Mouse (Mus musculus) kidney, postnatal 0 days (tissue): ENCODE data around the gene Ppp1r13b. TPM values are rescaled to one million over a fixed set of nuclear protein-coding genes. Genes with fewer than 3 reads are reported as not detected.

ENCODE experiments used
- ATAC-seq: fragments of 200-750 bp; cut with Nextera tagmentation; replicated peaks from 2 replicates; pipeline ENCODE4 v1.8.0; 2017; ENCODE audit warnings: low read depth, moderate number of reproducible peaks, moderate TSS enrichment, moderate library complexity; ENCODE audit not compliant: low FRiP score
- DNase-seq: peaks from one replicate; pipeline ENCODE4 v3.0.0-alpha.2; 2016; ENCODE audit warnings: low spot score
- H3K27ac ChIP-seq: fragments of 300-500 bp; sonication (generic); 2 replicates; pipeline ENCODE4 v1.5.1; 2014; ENCODE audit warnings: mild to moderate bottlenecking
- H3K27me3 ChIP-seq: fragments of 300-500 bp; sonication (generic); 2 replicates; pipeline ENCODE4 v1.6.1; 2014; ENCODE audit warnings: low read length, mixed read lengths; ENCODE audit not compliant: insufficient read depth
- H3K36me3 ChIP-seq: fragments of 300-500 bp; sonication (generic); 2 replicates; pipeline ENCODE4 v1.6.1; 2014; ENCODE audit warnings: low read length, mixed read lengths; ENCODE audit not compliant: insufficient read depth
- H3K4me1 ChIP-seq: fragments of 300-500 bp; sonication (generic); replicated peaks from 2 replicates; pipeline ENCODE4 v1.6.1; 2014; ENCODE audit warnings: antibody characterized with exemption, low read length, mixed read lengths; ENCODE audit not compliant: insufficient read depth
- H3K4me2 ChIP-seq: fragments of 300-500 bp; sonication (generic); 2 replicates; pipeline ENCODE4 v1.6.1; 2014; ENCODE audit warnings: mild to moderate bottlenecking, low read length, moderate library complexity, mixed read lengths
- H3K4me3 ChIP-seq: fragments of 300-500 bp; sonication (generic); replicated peaks from 2 replicates; pipeline ENCODE4 v1.5.1; 2014; ENCODE audit warnings: low read depth, low read length
- H3K9ac ChIP-seq: fragments of 300-500 bp; sonication (generic); 2 replicates; pipeline ENCODE4 v1.6.1; 2014; ENCODE audit warnings: low read depth, low read length
- H3K9me3 ChIP-seq: fragments of 300-500 bp; sonication (generic); replicated peaks from 2 replicates; pipeline ENCODE4 v1.6.1; 2016; ENCODE audit warnings: low read length, inconsistent platforms, mixed read lengths
- CTCF ChIP-seq: IDR thresholded peaks from 2 replicates; pipeline ENCODE4 v1.5.1; 2016; ENCODE audit warnings: antibody characterized with exemption, low read depth, mild to moderate bottlenecking, moderate library complexity
- WGBS: fragments of 180-500 bp; shearing (Covaris S2); extraction: QIAGEN DNeasy Blood & Tissue Kit; methylation state at CpG from one replicate; pipeline ENCODE4 v1.1.7; 2014; 5-methylcytosine and 5-hydroxymethylcytosine counted together
- polyA plus RNA-seq: library from polyadenylated mRNA; unstranded; fragments of >200 nt; fragmentation: Nextera tagmentation; extraction: Ambion mirVana; gene quantifications from 2 replicates; pipeline ENCODE4 v1.2.1, GENCODE M21; 2015

Ppp1r13b gene
- polyA plus RNA-seq, 1 experiment from 2014 or later = 16.7 TPM

DNA sequence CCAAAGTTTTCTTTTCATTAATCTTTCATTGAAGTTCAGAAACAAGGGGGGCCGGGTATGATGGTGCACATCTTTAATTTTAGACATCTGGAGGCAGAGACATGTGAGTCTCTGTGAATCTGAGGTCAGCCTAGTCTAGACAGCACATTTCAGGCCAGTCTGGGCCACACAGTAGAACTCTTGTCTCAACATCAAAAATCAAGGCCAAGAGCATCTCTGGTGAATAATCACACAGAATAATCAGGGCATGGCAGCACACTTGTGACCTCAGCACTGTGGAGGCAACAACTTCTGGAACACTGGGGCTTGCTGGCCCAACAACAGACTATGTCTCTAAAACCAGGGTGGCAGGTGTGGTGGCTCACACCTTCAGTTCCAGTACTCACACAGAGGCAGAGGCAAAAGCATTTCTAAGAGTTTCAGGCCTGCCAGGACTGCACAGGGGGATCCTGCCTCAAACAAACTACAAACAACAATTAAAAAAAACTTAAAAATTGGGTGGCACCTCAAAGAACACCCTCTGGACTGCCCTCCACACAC is 33.2 kb downstream of the Ppp1r13b start:
- Histone ChIP-seq H3K4me2 (no peak overlapping the region), H3K27ac (no peak overlapping the region), H3K9ac (no peak overlapping the region), H3K27me3 (no peaks in the 10 kb centered on the region), H3K9me3 (no peaks in the 10 kb centered on the region), H3K36me3 (0 out of 2 replicates have a peak, but pooled peaks cover 5% of the 10 kb centered on the region), H3K4me1 (peaks cover 5% of the 10 kb centered on the region; the same call in 1 of the 2 replicates), H3K4me3 (no peak overlapping the region)
- no peak for ATAC-seq
- no peak for TF ChIP-seq CTCF
- DNase-seq = no peak
- WGBS = 55% methylated on average over 1 of the region's 1 CpGs

GRCm38 (mm10) chr12:111872079-111872478 is 35.8 kb downstream of the Ppp1r13b start:
- TF ChIP-seq CTCF = no peak
- DNase-seq = no peak
- Histone ChIP-seq H3K27ac (no peak overlapping the region), H3K4me1 (peaks cover 5% of the 10 kb centered on the region; the same call in 1 of the 2 replicates), H3K36me3 (0 out of 2 replicates have a peak, but pooled peaks cover 13% of the 10 kb centered on the region), H3K9ac (no peak overlapping the region), H3K4me3 (no peak overlapping the region), H3K27me3 (no peaks in the 10 kb centered on the region), H3K9me3 (no peaks in the 10 kb centered on the region), H3K4me2 (no peak overlapping the region)
- 92% methylated on average over 5 of the region's 5 CpGs for WGBS
- ATAC-seq = no peak

GRCm38 (mm10) chr12:111870811-111871210 is 37.1 kb downstream of the Ppp1r13b start:
- H3K4me1 ChIP-seq = peaks cover 2% of the 10 kb centered on the region; the same call in 1 of the 2 replicates
- no peak overlapping the region for H3K4me2 ChIP-seq
- H3K9ac ChIP-seq = no peak overlapping the region
- no peak for TF ChIP-seq CTCF
- H3K4me3 ChIP-seq = no peak overlapping the region
- 93% methylated on average over 7 of the region's 7 CpGs for WGBS
- no peak overlapping the region for H3K27ac ChIP-seq
- no peaks in the 10 kb centered on the region for H3K27me3 ChIP-seq
- DNase-seq (no peak), ATAC-seq (no peak)
- no peaks in the 10 kb centered on the region for H3K9me3 ChIP-seq
- peaks cover 17% of the 10 kb centered on the region; the same call in 1 of the 2 replicates for H3K36me3 ChIP-seq

DNA sequence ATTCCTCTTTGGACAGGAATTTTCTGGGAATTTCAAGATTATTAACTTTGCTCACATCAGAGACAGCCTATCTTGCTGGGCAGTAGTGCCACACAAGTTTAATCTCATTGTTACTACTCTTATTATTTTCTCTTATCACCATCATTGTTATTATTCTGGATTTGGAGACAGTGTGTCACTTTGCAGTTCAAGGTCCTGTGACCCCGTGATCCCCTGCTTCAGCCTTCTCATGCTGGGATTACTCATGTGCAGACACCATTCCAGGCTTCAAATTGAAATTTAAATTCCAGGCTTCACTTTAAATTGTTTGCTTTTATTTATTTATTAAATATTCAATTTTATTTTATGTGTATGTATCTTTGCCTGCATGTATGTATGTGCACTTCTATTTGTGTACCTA is 38.1 kb downstream of the Ppp1r13b start:
- Histone ChIP-seq H3K9ac (no peak overlapping the region), H3K4me2 (no peak overlapping the region), H3K4me3 (no peak overlapping the region), H3K9me3 (no peaks in the 10 kb centered on the region), H3K27ac (no peak overlapping the region), H3K36me3 (peaks cover 17% of the 10 kb centered on the region; the same call in 1 of the 2 replicates), H3K4me1 (no peaks in the 10 kb centered on the region), H3K27me3 (no peaks in the 10 kb centered on the region)
- no peak for DNase-seq
- TF ChIP-seq CTCF = no peak
- WGBS = 93% methylated on average over 1 of the region's 1 CpGs
- no peak for ATAC-seq

DNA sequence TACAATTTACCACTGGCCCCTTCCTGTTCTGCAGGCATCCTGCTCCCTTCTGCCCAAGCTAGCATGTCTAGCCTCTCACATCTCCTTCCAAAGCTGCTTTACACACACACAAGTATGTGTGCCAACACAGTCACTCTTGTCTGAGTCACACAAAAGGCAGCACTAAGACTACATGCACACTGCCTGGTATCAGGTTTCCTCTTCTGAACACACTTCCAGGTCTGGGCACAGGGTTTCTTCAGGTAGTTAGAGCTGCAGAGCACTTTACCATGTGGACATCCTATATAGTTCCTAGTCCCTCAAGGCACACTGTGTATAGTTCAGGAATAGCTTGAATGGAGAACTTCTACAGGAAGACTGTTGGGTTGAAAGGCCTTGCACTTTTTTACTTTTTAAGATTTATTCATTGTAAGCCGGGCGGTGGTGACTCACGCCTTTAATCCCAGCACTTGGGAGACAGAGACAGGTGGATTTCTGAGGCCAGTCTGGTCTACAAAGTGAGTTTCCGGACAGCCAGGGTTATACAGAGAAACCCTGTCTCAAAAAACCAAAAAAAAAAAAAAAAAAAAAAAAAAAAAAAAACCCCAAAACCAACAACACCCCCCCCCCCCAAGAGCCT is 43.6 kb downstream of the Ppp1r13b start:
- Histone ChIP-seq H3K27ac (no peak overlapping the region), H3K4me2 (no peak overlapping the region), H3K4me1 (no peaks in the 10 kb centered on the region), H3K4me3 (no peak overlapping the region), H3K27me3 (no peaks in the 10 kb centered on the region), H3K9ac (no peak overlapping the region), H3K36me3 (peaks cover 16% of the 10 kb centered on the region; the same call in 1 of the 2 replicates), H3K9me3 (no peaks in the 10 kb centered on the region)
- no peak for TF ChIP-seq CTCF
- ATAC-seq (no peak), DNase-seq (no peak)
- 84% methylated on average over 4 of the region's 4 CpGs for WGBS

- no peak overlapping the region for H3K4me2 ChIP-seq
- H3K27me3 ChIP-seq = no peaks in the 10 kb centered on the region
- TF ChIP-seq CTCF = no peak
- H3K36me3 ChIP-seq = 0 out of 2 replicates have a peak, but pooled peaks cover 7% of the 10 kb centered on the region
- H3K9me3 ChIP-seq = no peaks in the 10 kb centered on the region
- ATAC-seq (no peak), DNase-seq (no peak)
- 92% methylated on average over 2 of the region's 2 CpGs for WGBS
- H3K4me3 ChIP-seq = no peak overlapping the region
- H3K27ac ChIP-seq = no peak overlapping the region
- no peaks in the 10 kb centered on the region for H3K4me1 ChIP-seq
- H3K9ac ChIP-seq = no peak overlapping the region
These were observed 52.5 kb downstream of the Ppp1r13b start for GRCm38 (mm10) chr12:111855448-111855847.
